Mouse (Mus musculus): ENCODE data around the gene Slc10a3.
"Not testable (repeated sequence)": the region's sequence is repeated elsewhere in the genome, so short reads cannot be mapped to it uniquely, and the experiment has no call there.

Gene Slc10a3

GRCm38 (mm10) chrX:74372888-74373549, at the start of gene Slc10a3, which contains the start of gene Ubl4a:
TSS of gene Slc10a3 (minus strand) at chrX:74373349.
TSS of gene Ubl4a (minus strand) at chrX:74373218.
- DNase-seq (ENCODE audit: low spot score) = peak; percentile 90

GRCm38 (mm10) chrX:74413377-74413776, 40.2 kb upstream of the Slc10a3 start:
- peak; percentile 85 for DNase-seq (ENCODE audit: low spot score)

- DNase-seq (ENCODE audit: low spot score) = no peak
Measured at GRCm38 (mm10) chrX:74408340-74408739, 35.2 kb upstream of the Slc10a3 start.

GRCm38 (mm10) chrX:74400136-74400535, 27.0 kb upstream of the Slc10a3 start:
- no peak for DNase-seq (ENCODE audit: low spot score)

- peak; percentile 86 for DNase-seq (ENCODE audit: low spot score)
Measured at GRCm38 (mm10) chrX:74392535-74393443, 19.6 kb upstream of the Slc10a3 start, which contains the start of the genes Fam3a and Ikbkg. TSS of gene Fam3a (minus strand) at chrX:74393272. TSS of gene Ikbkg (plus strand) at chrX:74393290.

GRCm38 (mm10) chrX:74388153-74388552, 15.0 kb upstream of the Slc10a3 start:
- no peak for DNase-seq (ENCODE audit: low spot score)

GRCm38 (mm10) chrX:74384451-74384850, 11.3 kb upstream of the Slc10a3 start:
- DNase-seq (ENCODE audit: low spot score) = no peak

- DNase-seq (ENCODE audit: low spot score) = peak; percentile 71
Measured at GRCm38 (mm10) chrX:74368209-74368909, 4.8 kb downstream of the Slc10a3 start.

GRCm38 (mm10) chrX:74367512-74367911, 5.6 kb downstream of the Slc10a3 start:
- no peak for DNase-seq (ENCODE audit: low spot score)

GRCm38 (mm10) chrX:74359171-74359570, 14.0 kb downstream of the Slc10a3 start:
- DNase-seq (ENCODE audit: low spot score) = no peak

GRCm38 (mm10) chrX:74357069-74357468, 16.1 kb downstream of the Slc10a3 start:
- not testable (repeated sequence) for DNase-seq (ENCODE audit: low spot score)

GRCm38 (mm10) chrX:74353467-74353770, 19.7 kb downstream of the Slc10a3 start, which contains the start of gene Lage3:
TSS of gene Lage3 (minus strand) at chrX:74353618.
- peak; percentile 81 for DNase-seq (ENCODE audit: low spot score)

- peak; percentile 6 for DNase-seq (ENCODE audit: low spot score)
Measured at GRCm38 (mm10) chrX:74352645-74353466, 20.3 kb downstream of the Slc10a3 start.

- no peak for DNase-seq (ENCODE audit: low spot score)
Measured at GRCm38 (mm10) chrX:74330166-74330930, 42.8 kb downstream of the Slc10a3 start.

- no peak for DNase-seq (ENCODE audit: low spot score)
Measured at GRCm38 (mm10) chrX:74329215-74329671, 43.9 kb downstream of the Slc10a3 start.

- DNase-seq (ENCODE audit: low spot score) = peak; percentile 75
Measured at GRCm38 (mm10) chrX:74328725-74329161, 44.4 kb downstream of the Slc10a3 start, which contains the start of gene Plxna3. TSS of gene Plxna3 (plus strand) at chrX:74329066.

All from embryo, embryonic 10.5 days (tissue).